Mouse (Mus musculus): ENCODE results near the gene Magea8.
"Not testable (repeated sequence)": the region's sequence is repeated elsewhere in the genome, so short reads cannot be mapped to it uniquely, and the experiment has no call there.

The Magea8 gene

GRCm38 (mm10) chrX:154995750-154996149 lies at the start of gene Magea8:
Gene Magea8, minus strand, starts transcription at chrX:154995850.
- DNase-seq, result not testable (repeated sequence)

- not testable (repeated sequence) for DNase-seq
Measured at GRCm38 (mm10) chrX:154949405-154949804, 46.2 kb downstream of the Magea8 start, which contains the start of gene Magea3. Gene Magea3, minus strand, starts transcription at chrX:154949505.

- not testable (repeated sequence) for DNase-seq
Measured at GRCm38 (mm10) chrX:154935887-154936286, 59.8 kb downstream of the Magea8 start, which contains the start of gene Magea6. Gene Magea6, minus strand, starts transcription at chrX:154935987.

All from cerebellum, adult 18-20 months (tissue).